Mouse (Mus musculus) c-Kit-negative CD71-positive TER-119-positive erythroid progenitor cells, embryonic 14.5 days (primary cell): Measurements from ENCODE around the gene Coro1c.

ENCODE experiments used
- DNase-seq: peaks from one replicate; pipeline ENCODE4 v3.0.0-alpha.2; 2013; ENCODE audit warnings: low read depth, low spot score

Gene Coro1c

GRCm38 (mm10) chr5:113908592-113909441, at the start of gene Coro1c:
Gene Coro1c, minus strand, starts transcription at chr5:113908758.
- peak; percentile 96 for DNase-seq

- peak; percentile 79 for DNase-seq
These were observed 48.0 kb upstream of the Coro1c start for GRCm38 (mm10) chr5:113956510-113956909.

DNA sequence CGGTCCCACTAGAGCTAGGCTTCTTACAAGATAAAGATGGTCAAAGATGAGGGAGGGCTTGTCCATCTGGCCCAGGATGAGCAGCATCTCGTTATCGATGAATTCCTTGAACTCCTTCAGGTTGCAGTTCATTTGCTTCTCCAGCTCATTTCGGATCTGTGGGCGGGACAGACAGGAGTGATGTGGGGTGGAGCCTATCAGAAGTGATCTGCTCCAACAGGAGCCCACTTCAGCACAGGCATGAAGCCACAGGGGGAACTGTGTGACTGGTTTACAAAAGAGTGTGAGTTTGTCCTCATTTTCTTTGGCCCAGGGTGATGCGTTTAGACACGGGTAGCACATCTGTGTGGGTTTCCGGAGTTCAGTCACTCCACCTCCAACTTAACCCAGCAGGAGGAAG, 47.1 kb upstream of the Coro1c start:
- DNase-seq = no peak

DNA sequence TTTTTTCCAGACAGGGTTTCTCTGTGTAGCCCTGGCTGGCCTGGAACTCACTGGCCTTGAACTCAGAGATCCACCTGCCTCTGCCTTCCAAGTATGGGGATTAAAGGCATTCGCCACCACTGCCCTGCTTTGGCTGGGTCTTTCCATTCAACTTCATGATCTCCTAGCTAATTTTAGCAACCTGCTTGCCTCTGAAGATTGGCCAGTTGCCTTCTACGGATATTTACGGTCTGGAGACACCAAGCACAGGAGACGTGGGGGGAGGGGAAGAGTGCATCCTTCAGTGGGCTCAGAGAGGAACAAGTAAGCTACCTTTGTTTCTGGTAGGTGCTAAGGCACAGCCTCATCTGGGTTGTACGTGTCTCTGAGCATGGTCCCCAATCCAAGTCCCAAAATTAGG, 46.7 kb upstream of the Coro1c start:
- no peak for DNase-seq

GRCm38 (mm10) chr5:113954421-113954820, 45.9 kb upstream of the Coro1c start:
- peak; percentile 68 for DNase-seq

- no peak for DNase-seq
These were observed 44.0 kb upstream of the Coro1c start for GRCm38 (mm10) chr5:113952519-113952918.

- no peak for DNase-seq
These were observed 43.1 kb upstream of the Coro1c start for GRCm38 (mm10) chr5:113951693-113952071.

GRCm38 (mm10) chr5:113950786-113951692, 42.5 kb upstream of the Coro1c start:
- no peak for DNase-seq

DNA sequence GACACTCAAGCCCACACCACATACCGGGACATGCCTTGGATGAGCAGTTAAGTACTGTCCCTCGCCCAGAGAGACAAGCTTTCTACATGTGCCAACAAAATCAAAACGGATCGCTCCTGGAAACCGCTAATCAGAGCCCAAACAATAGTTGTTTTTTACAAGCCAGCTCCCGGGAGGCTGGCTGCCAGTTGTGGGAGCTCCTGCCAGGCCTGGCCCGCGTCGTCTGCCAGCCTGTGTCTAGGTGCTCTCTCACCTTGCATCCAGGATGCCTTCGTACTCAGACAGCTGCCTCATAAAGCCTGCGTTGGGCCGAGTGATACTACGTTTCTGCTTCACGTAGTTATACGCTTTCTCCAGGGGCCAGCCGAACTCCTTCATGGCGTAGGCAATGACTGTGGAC, 41.6 kb upstream of the Coro1c start:
- no peak for DNase-seq

- no peak for DNase-seq
These were observed 38.7 kb upstream of the Coro1c start for GRCm38 (mm10) chr5:113947280-113947679.

- no peak for DNase-seq
These were observed 36.6 kb upstream of the Coro1c start for GRCm38 (mm10) chr5:113945126-113945525.

- no peak for DNase-seq
These were observed 34.8 kb upstream of the Coro1c start for GRCm38 (mm10) chr5:113943328-113943727.

GRCm38 (mm10) chr5:113942580-113942979, 34.0 kb upstream of the Coro1c start:
- no peak for DNase-seq

- DNase-seq = no peak
These were observed 30.8 kb upstream of the Coro1c start for GRCm38 (mm10) chr5:113939263-113939900.

DNA sequence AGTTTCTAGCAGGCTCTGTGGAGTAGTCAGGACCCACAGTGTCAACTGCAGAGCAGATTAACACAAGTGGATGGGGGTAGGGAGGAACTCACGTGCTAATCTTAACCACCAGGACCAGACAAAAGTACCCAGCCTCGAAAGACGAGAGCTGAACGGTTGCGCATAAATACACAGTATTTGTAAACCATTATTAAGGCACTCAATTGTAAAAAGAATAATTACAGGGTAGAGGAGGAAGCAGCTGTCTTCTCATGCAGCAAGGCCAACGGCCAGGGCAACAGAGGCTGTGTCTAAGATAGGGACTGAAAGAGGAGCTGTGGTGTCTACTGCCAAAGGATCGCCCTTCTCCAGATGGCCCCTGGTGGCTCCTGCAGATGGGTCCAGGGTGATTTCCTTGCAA, 29.1 kb upstream of the Coro1c start:
- DNase-seq = no peak

DNA sequence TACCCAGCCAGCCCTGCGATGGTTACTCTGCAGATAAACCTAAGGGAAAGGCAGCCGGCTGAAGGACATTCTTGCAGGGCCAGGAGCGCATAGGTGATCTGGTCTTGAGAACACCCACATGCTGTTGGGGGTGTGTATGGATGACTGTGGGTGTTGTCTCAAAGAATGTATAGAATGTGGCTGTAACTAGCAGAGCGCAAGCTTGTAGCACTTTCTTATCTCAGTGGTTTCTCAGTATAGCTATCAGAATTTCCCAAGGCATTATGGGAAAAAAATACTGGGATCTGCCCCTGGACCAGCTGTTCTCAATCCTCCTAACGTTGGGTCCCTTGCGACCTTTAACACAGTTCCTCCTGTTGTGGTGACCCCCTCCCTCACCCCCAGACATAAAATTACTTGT, 25.3 kb upstream of the Coro1c start:
- DNase-seq = no peak

DNA sequence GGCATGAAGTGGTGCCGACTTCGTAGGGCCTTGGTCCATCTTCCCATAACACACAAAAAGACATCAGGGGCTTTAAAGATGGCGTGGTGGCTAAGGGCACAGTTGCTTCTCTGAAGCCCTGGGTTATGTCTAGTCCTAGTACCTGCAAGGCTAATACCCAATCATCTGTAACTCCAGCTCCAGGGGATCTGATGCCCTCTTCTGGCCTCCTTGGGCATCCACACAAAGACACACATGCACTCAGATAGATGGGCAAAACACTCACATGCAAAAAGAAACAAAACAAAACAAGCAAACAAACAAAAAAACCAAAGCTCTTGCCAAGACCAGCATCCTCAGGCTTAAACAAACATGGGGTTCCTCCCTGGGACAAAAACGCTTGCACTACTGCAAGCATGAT, 24.9 kb upstream of the Coro1c start:
- no peak for DNase-seq

GRCm38 (mm10) chr5:113932310-113932709, 23.8 kb upstream of the Coro1c start:
- DNase-seq = no peak

GRCm38 (mm10) chr5:113930648-113931609, 22.4 kb upstream of the Coro1c start:
- no peak for DNase-seq

DNA sequence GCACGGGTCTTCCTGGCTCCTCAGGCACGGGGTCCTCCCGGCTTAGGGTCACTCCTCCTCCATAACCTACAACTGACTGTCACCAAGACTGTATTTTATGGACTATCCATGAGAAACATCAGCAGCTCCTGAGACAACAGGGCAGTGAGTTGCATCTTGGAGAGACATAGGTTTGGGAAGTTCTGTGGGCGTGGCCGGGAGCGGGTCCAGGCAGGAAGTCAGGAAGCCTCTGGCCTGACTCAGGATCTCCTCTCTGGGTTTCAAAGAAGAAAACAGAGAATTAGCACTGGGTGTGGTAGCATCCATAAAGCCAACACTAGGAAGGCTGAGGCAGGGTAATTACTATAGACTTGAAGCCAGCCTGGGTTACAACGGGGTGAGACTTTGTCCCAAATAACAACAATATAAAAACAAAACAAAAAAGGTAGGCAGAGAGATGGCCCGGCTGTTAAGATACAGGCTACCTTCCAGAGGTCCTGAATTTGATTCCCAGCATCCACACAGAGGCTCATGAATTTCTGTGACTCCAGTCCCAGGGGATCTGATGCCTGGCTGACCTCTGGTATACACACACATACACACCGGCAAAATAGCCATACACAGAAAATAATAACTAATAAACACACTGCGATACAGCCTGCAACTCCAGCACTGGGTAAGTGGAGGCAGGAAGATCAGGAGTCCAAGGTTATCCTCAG, 21.5 kb upstream of the Coro1c start:
- DNase-seq = no peak
